Mouse (Mus musculus): ENCODE data around the gene Best1. TPM values are rescaled to one million over a fixed set of nuclear protein-coding genes. Genes with fewer than 3 reads are reported as not detected.

Best1 gene
- polyA plus RNA-seq, 1 experiment from 2014 or later = 0.61 TPM

GRCm38 (mm10) chr19:10043643-10044042 is 42.2 kb upstream of the Best1 start:
- Histone ChIP-seq H3K4me3 (ENCODE audit: low read depth, low read length) (no peak overlapping the region), H3K9ac (ENCODE audit: low read depth, low read length) (no peak overlapping the region), H3K27ac (ENCODE audit: low read depth, low read length) (no peak overlapping the region), H3K36me3 (ENCODE audit: control insufficient read depth, insufficient read depth) (no peaks in the 10 kb centered on the region; the same call in 1 of the 2 replicates), H3K4me1 (replicated peaks; ENCODE audit: control insufficient read depth, insufficient read depth, low read length) (peaks cover 3% of the 10 kb centered on the region; the same call in 1 of the 2 replicates), H3K9me3 (ENCODE audit: control insufficient read depth) (no peaks in the 10 kb centered on the region), H3K4me2 (replicated peaks; ENCODE audit: low read depth) (no peak overlapping the region), H3K27me3 (replicated peaks; ENCODE audit: control insufficient read depth, insufficient read depth, low read length) (no peaks in the 10 kb centered on the region)
- no peak for ATAC-seq
- TF ChIP-seq CTCF (IDR thresholded peaks at IDR 0.05; ENCODE audit: low read depth) = 0 out of 2 replicates have a peak, but pooled peaks have one; percentile 8

- peak overlapping the region; percentile 98; the same call in 1 of the 2 replicates for H3K4me2 ChIP-seq (replicated peaks; ENCODE audit: low read depth)
- no peaks in the 10 kb centered on the region for H3K27me3 ChIP-seq (replicated peaks; ENCODE audit: control insufficient read depth, insufficient read depth, low read length)
- ATAC-seq = no peak
- H3K4me3 ChIP-seq (ENCODE audit: low read depth, low read length) = no peak overlapping the region
- 85% methylated on average over 4 of the region's 4 CpGs for WGBS
- H3K9me3 ChIP-seq (ENCODE audit: control insufficient read depth) = no peaks in the 10 kb centered on the region
- H3K4me1 ChIP-seq (replicated peaks; ENCODE audit: control insufficient read depth, insufficient read depth, low read length) = peaks cover 3% of the 10 kb centered on the region; the same call in 1 of the 2 replicates
- no peak overlapping the region for H3K27ac ChIP-seq (ENCODE audit: low read depth, low read length)
- no peak overlapping the region for H3K9ac ChIP-seq (ENCODE audit: low read depth, low read length)
- TF ChIP-seq CTCF (IDR thresholded peaks at IDR 0.05; ENCODE audit: low read depth) = no peak
- H3K36me3 ChIP-seq (ENCODE audit: control insufficient read depth, insufficient read depth) = no peaks in the 10 kb centered on the region; the same call in 1 of the 2 replicates
Measured at GRCm38 (mm10) chr19:10042816-10043215, 41.4 kb upstream of the Best1 start.

- H3K36me3 ChIP-seq (ENCODE audit: control insufficient read depth, insufficient read depth) = no peaks in the 10 kb centered on the region; the same call in 1 of the 2 replicates
- H3K27me3 ChIP-seq (replicated peaks; ENCODE audit: control insufficient read depth, insufficient read depth, low read length) = no peaks in the 10 kb centered on the region
- H3K9ac ChIP-seq (ENCODE audit: low read depth, low read length) = 0 out of 2 replicates have a peak overlapping the region, but pooled peaks have one; percentile 51
- no peaks in the 10 kb centered on the region for H3K9me3 ChIP-seq (ENCODE audit: control insufficient read depth)
- peak overlapping the region; percentile 62 for H3K4me3 ChIP-seq (ENCODE audit: low read depth, low read length)
- WGBS = 39% methylated on average over 6 of the region's 6 CpGs
- no peak for TF ChIP-seq CTCF (IDR thresholded peaks at IDR 0.05; ENCODE audit: low read depth)
- peaks cover 3% of the 10 kb centered on the region; the same call in 1 of the 2 replicates for H3K4me1 ChIP-seq (replicated peaks; ENCODE audit: control insufficient read depth, insufficient read depth, low read length)
- peak; percentile 15; the same call in 1 of the 2 replicates for ATAC-seq
- H3K27ac ChIP-seq (ENCODE audit: low read depth, low read length) = no peak overlapping the region
- peak overlapping the region; percentile 98 for H3K4me2 ChIP-seq (replicated peaks; ENCODE audit: low read depth)
Measured at GRCm38 (mm10) chr19:10042232-10042631, 40.8 kb upstream of the Best1 start.

GRCm38 (mm10) chr19:10041388-10042148 is 40.1 kb upstream of the Best1 start, which contains the start of gene Fads3:
Gene Fads3 (plus strand): TSS chr19:10041569.
- peak; percentile 31; the same call in 1 of the 2 replicates for TF ChIP-seq CTCF (IDR thresholded peaks at IDR 0.05; ENCODE audit: low read depth)
- H3K9me3 ChIP-seq (ENCODE audit: control insufficient read depth) = no peaks in the 10 kb centered on the region
- peaks cover 3% of the 10 kb centered on the region; the same call in 1 of the 2 replicates for H3K4me1 ChIP-seq (replicated peaks; ENCODE audit: control insufficient read depth, insufficient read depth, low read length)
- H3K27me3 ChIP-seq (replicated peaks; ENCODE audit: control insufficient read depth, insufficient read depth, low read length) = no peaks in the 10 kb centered on the region
- no peak within 1 kb of the TSS for H3K27ac ChIP-seq (ENCODE audit: low read depth, low read length)
- WGBS = under 1% methylated on average over 66 of the region's 69 CpGs
- peak within 1 kb of the TSS; percentile 51 for H3K9ac ChIP-seq (ENCODE audit: low read depth, low read length)
- H3K36me3 ChIP-seq (ENCODE audit: control insufficient read depth, insufficient read depth) = peaks cover under 1% of the 10 kb centered on the region; the same call in 1 of the 2 replicates
- peak; percentile 48 for ATAC-seq
- peak within 1 kb of the TSS; percentile 98 for H3K4me2 ChIP-seq (replicated peaks; ENCODE audit: low read depth)
- peak within 1 kb of the TSS; percentile 62 for H3K4me3 ChIP-seq (ENCODE audit: low read depth, low read length)

GRCm38 (mm10) chr19:10040866-10041387 is 39.5 kb upstream of the Best1 start:
- H3K27me3 ChIP-seq (replicated peaks; ENCODE audit: control insufficient read depth, insufficient read depth, low read length) = no peaks in the 10 kb centered on the region
- peak; percentile 7; the same call in 1 of the 2 replicates for ATAC-seq
- peak overlapping the region; percentile 62 for H3K4me3 ChIP-seq (ENCODE audit: low read depth, low read length)
- WGBS = 15% methylated on average over 19 of the region's 20 CpGs
- H3K9ac ChIP-seq (ENCODE audit: low read depth, low read length) = peak overlapping the region; percentile 51; the same call in 1 of the 2 replicates
- H3K9me3 ChIP-seq (ENCODE audit: control insufficient read depth) = no peaks in the 10 kb centered on the region
- peaks cover 3% of the 10 kb centered on the region; the same call in 1 of the 2 replicates for H3K4me1 ChIP-seq (replicated peaks; ENCODE audit: control insufficient read depth, insufficient read depth, low read length)
- peak overlapping the region; percentile 98 for H3K4me2 ChIP-seq (replicated peaks; ENCODE audit: low read depth)
- H3K27ac ChIP-seq (ENCODE audit: low read depth, low read length) = no peak overlapping the region
- peaks cover 6% of the 10 kb centered on the region; the same call in 1 of the 2 replicates for H3K36me3 ChIP-seq (ENCODE audit: control insufficient read depth, insufficient read depth)
- TF ChIP-seq CTCF (IDR thresholded peaks at IDR 0.05; ENCODE audit: low read depth) = no peak

GRCm38 (mm10) chr19:10039615-10040014 is 38.2 kb upstream of the Best1 start:
- TF ChIP-seq CTCF (IDR thresholded peaks at IDR 0.05; ENCODE audit: low read depth) = peak; percentile 76
- Histone ChIP-seq H3K9me3 (ENCODE audit: control insufficient read depth) (no peaks in the 10 kb centered on the region), H3K27ac (ENCODE audit: low read depth, low read length) (no peak overlapping the region), H3K4me2 (replicated peaks; ENCODE audit: low read depth) (no peak overlapping the region), H3K9ac (ENCODE audit: low read depth, low read length) (no peak overlapping the region), H3K36me3 (ENCODE audit: control insufficient read depth, insufficient read depth) (peaks cover 7% of the 10 kb centered on the region; the same call in 1 of the 2 replicates), H3K4me3 (ENCODE audit: low read depth, low read length) (no peak overlapping the region), H3K4me1 (replicated peaks; ENCODE audit: control insufficient read depth, insufficient read depth, low read length) (peaks cover 3% of the 10 kb centered on the region; the same call in 1 of the 2 replicates), H3K27me3 (replicated peaks; ENCODE audit: control insufficient read depth, insufficient read depth, low read length) (no peaks in the 10 kb centered on the region)
- WGBS = 79% methylated on average over 2 of the region's 2 CpGs
- ATAC-seq = peak; percentile 22; the same call in 1 of the 2 replicates

Data from intestine, postnatal 0 days (tissue).